Mouse (Mus musculus) olfactory bulb, adult 2 months (tissue): Measurements from ENCODE around the gene Lhfp.

Experiments
- CTCF ChIP-seq: fragments of 200-500 bp; IDR thresholded peaks from 2 replicates; pipeline ENCODE4 v1.5.1; 2012; ENCODE audit warnings: low read depth, mild to moderate bottlenecking, low read length, moderate library complexity; ENCODE audit not compliant: insufficient read depth
- POLR2A ChIP-seq: fragments of 200-500 bp; IDR thresholded peaks from 2 replicates; pipeline ENCODE4 v1.6.1; 2012; ENCODE audit warnings: mild to moderate bottlenecking, low read depth, low read length, moderate library complexity; ENCODE audit not compliant: insufficient read depth

DNA sequence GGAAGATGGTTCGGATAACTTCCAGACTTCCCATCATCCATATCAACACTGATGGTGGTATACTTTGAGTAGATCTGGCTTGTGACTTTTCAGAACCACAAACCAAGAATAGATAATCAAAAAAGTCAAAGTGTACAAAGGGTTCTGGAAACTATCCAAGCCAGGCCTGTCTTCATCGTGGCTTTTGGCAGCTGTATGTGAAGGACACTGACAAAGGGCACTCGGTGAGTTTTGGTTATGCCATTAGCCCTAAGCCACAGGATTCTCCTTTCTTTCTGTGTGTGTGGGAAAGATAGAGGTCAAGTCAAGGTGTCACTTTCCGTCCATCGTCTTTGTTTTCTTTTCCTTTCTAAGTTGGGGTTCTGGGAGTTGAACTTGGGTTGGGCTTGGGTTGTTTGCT is 42.4 kb downstream of the Lhfp start:
- no peak for TF ChIP-seq POLR2A
- no peak for TF ChIP-seq CTCF
